Mouse (Mus musculus): ENCODE results near the gene Dnah2. TPM values are rescaled to one million over a fixed set of nuclear protein-coding genes. Genes with fewer than 3 reads are reported as not detected.

Gene Dnah2
- polyA plus RNA-seq, 1 experiment from 2014 or later, result 1.7 TPM

DNA sequence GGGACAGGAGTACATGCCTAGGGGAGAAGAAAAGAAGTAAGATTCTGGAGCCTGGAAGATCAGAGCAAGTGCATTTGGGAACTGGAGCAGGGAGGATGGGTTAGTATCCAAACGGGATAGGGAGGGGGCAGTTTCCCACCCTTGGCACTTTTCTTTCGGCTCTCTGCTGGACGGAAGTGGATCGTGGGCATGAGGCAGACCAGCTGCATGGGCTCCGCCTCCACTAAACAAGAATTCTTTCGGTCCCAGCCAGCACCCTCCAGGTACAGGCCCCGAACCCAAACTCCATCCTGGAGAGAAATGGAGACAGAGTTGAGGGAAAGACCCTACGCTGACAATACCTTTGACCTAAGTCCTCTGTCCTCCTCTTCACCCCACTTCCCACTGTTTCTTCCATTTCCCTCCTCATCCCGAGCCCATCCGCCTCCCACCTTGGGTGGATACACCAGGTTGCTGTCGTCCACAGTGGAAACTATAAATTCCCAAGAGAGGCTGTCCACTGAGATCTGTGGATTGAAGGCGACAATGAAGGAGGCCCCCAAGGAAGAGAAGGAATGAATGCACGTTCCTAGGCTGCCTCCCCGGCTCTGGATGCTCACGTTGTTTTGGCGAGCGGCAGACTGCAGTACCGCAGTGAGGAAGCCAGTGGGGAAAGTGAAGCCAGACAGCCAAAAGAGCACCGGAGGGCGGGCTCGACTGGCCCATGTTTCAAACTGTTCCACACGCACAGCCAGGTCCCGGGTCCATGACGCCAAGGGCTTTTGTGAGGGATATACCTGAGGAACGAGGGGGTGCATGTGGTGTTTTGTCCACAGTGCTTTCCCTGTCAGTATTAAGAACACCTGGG, 127.6 kb downstream of the Dnah2 start:
- H3K27me3 ChIP-seq, result peaks cover 32% of the 10 kb centered on the region
- H3K36me3 ChIP-seq (ENCODE audit: poor library complexity, severe bottlenecking), result no peaks in the 10 kb centered on the region
- ATAC-seq, result no peak
- H3K4me1 ChIP-seq, result peaks cover 48% of the 10 kb centered on the region
- WGBS, result 6% methylated on average over 25 of the region's 25 CpGs
- H3K9ac ChIP-seq, result peak overlapping the region; percentile 9; the same call in 1 of the 2 replicates
- H3K4me2 ChIP-seq, result peak overlapping the region; percentile 99
- no peak overlapping the region for H3K27ac ChIP-seq
- no peaks in the 10 kb centered on the region for H3K9me3 ChIP-seq (replicated peaks)
- H3K4me3 ChIP-seq, result peak overlapping the region; percentile 8; the same call in 1 of the 2 replicates

- no peaks in the 10 kb centered on the region for H3K9me3 ChIP-seq (replicated peaks)
- peak overlapping the region; percentile 99 for H3K4me2 ChIP-seq
- H3K9ac ChIP-seq, result peak overlapping the region; percentile 9; the same call in 1 of the 2 replicates
- whole genome bisulfite sequencing, result 8% methylated on average over 10 of the region's 10 CpGs
- ATAC-seq, result no peak
- peaks cover 32% of the 10 kb centered on the region for H3K27me3 ChIP-seq
- H3K4me3 ChIP-seq, result peak overlapping the region; percentile 79
- no peak overlapping the region for H3K27ac ChIP-seq
- H3K36me3 ChIP-seq (ENCODE audit: poor library complexity, severe bottlenecking), result no peaks in the 10 kb centered on the region
- peaks cover 48% of the 10 kb centered on the region for H3K4me1 ChIP-seq
These were observed 128.3 kb downstream of the Dnah2 start for GRCm38 (mm10) chr11:69420554-69421000.

DNA sequence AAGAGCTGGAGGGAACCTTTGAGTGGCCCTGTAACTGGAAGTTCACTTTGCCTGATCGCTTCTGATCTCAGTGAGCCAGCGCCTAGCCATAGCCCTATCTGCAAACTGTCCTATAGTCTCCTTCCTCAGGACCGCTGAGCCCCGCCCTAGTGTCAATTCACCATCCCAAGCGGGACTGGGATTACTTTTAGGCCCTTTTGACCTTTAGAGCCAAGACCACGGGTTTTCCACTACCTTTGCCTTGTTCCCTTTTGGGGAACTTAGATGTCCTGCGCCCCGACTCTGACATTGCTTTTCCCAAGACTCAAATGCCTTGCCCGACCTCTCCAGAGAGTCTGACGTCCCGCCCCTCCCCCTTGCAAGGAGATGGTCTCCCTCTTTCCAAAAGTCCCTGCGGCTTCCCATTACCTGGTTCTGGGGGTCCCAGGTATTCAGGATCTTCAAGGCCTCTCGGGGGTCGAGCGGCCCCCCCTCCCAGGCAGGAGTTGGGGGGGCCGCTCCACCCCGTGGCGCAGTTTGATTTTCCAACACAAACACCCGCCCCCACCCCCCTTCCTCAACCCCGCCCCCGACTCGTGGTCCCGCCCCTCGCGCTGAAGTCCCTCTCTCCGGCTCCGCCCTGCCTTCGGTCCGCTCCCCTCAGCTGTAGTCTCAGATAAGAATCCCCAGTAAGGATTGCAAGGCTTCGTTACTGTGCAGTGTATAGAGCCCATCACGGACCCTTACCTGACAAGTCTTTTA, 128.9 kb downstream of the Dnah2 start:
- peak overlapping the region; percentile 99; the same call in 1 of the 2 replicates for H3K27ac ChIP-seq
- H3K4me1 ChIP-seq, result peaks cover 51% of the 10 kb centered on the region
- no peak for ATAC-seq
- H3K27me3 ChIP-seq, result peaks cover 32% of the 10 kb centered on the region
- no peaks in the 10 kb centered on the region for H3K36me3 ChIP-seq (ENCODE audit: poor library complexity, severe bottlenecking)
- WGBS, result under 1% methylated on average over 30 of the region's 31 CpGs
- peak overlapping the region; percentile 79 for H3K4me3 ChIP-seq
- H3K9me3 ChIP-seq (replicated peaks), result no peaks in the 10 kb centered on the region
- H3K9ac ChIP-seq, result peak overlapping the region; percentile 9; the same call in 1 of the 2 replicates
- H3K4me2 ChIP-seq, result peak overlapping the region; percentile 99

DNA sequence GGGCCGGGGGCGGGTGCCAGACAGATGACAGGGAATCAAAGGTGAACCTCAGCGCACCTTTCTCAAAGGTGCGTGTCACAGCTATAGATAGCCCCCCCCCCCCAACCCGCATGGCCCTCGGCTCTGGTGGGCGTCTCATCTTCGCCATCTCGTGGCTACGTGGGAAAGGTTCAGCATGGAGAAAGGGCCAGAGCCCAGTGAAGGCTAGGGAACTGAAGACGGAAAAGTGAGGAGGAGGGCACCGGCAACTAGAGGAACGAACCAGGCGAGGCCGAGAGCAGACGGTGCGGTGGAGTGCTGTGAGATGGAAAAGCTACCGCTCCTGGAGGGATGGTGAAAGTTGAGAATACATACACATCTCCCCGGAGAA, 129.5 kb downstream of the Dnah2 start:
- ATAC-seq, result no peak
- Histone ChIP-seq H3K9ac (peak overlapping the region; percentile 9), H3K9me3 (replicated peaks) (no peaks in the 10 kb centered on the region), H3K4me2 (peak overlapping the region; percentile 99), H3K4me1 (peaks cover 56% of the 10 kb centered on the region), H3K4me3 (peak overlapping the region; percentile 79), H3K27ac (peak overlapping the region; percentile 99), H3K27me3 (peaks cover 32% of the 10 kb centered on the region), H3K36me3 (ENCODE audit: poor library complexity, severe bottlenecking) (no peaks in the 10 kb centered on the region)
- 2% methylated on average over 19 of the region's 19 CpGs for WGBS

DNA sequence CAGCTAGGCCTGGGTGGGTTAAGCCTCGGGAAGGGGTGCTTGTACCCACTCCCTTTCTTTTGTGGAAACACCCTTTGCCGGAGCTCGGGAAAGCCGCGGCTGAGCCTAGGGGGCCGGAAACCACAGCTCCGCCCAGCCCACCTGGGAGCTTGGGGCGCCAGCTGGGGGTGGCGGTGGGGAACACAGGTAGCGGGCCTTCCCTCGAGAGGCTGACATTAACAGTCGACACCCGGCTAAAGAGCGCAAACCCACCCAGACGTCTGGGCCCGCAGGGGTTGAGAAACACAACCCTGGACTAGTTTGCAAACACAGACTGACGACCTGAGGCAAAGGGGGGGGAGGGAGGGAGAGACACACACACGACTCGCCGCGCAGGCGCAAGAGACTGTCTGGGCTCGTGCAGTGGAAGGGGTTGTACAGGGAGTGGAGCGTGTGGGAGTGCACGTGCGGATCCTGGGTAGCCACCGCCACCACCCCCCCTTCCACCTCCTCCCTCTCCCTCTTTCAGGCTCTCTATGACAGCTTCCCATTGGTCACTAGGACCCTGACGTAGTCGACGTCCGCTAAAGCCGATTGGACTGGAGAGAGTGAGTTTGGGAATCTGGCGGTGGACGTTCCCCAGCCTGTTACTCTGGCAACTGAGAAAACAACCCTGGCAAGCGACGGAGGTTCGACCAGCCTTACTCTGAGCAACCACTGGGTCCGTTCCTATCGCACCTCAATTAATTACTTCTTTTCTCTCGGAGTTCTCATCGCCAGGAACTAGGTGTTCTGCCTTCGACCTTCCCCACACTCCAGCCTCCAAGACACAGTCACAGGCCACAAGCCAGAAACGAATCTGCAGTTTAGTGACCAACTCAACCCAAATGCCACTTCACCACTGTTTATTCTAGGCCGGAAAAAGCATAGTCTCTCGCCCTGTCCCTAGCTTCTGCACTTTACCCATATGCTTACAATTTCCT, 130.1 kb downstream of the Dnah2 start:
- peaks cover 63% of the 10 kb centered on the region for H3K4me1 ChIP-seq
- H3K36me3 ChIP-seq (ENCODE audit: poor library complexity, severe bottlenecking), result no peaks in the 10 kb centered on the region
- peak; percentile 93 for ATAC-seq
- peak overlapping the region; percentile 79 for H3K4me3 ChIP-seq
- peaks cover 32% of the 10 kb centered on the region for H3K27me3 ChIP-seq
- H3K4me2 ChIP-seq, result peak overlapping the region; percentile 99
- under 1% methylated on average over 45 of the region's 45 CpGs for WGBS
- H3K9me3 ChIP-seq (replicated peaks), result no peaks in the 10 kb centered on the region
- peak overlapping the region; percentile 72 for H3K9ac ChIP-seq
- peak overlapping the region; percentile 99 for H3K27ac ChIP-seq

GRCm38 (mm10) chr11:69417449-69418384, 131.2 kb downstream of the Dnah2 start:
- peak; percentile 37 for ATAC-seq
- peaks cover 27% of the 10 kb centered on the region for H3K27me3 ChIP-seq
- under 1% methylated on average over 39 of the region's 39 CpGs for WGBS
- H3K4me3 ChIP-seq, result peak overlapping the region; percentile 79
- H3K27ac ChIP-seq, result peak overlapping the region; percentile 99
- H3K36me3 ChIP-seq (ENCODE audit: poor library complexity, severe bottlenecking), result peaks cover 7% of the 10 kb centered on the region
- no peaks in the 10 kb centered on the region for H3K9me3 ChIP-seq (replicated peaks)
- peak overlapping the region; percentile 99 for H3K4me2 ChIP-seq
- peak overlapping the region; percentile 72 for H3K9ac ChIP-seq
- H3K4me1 ChIP-seq, result peaks cover 73% of the 10 kb centered on the region

DNA sequence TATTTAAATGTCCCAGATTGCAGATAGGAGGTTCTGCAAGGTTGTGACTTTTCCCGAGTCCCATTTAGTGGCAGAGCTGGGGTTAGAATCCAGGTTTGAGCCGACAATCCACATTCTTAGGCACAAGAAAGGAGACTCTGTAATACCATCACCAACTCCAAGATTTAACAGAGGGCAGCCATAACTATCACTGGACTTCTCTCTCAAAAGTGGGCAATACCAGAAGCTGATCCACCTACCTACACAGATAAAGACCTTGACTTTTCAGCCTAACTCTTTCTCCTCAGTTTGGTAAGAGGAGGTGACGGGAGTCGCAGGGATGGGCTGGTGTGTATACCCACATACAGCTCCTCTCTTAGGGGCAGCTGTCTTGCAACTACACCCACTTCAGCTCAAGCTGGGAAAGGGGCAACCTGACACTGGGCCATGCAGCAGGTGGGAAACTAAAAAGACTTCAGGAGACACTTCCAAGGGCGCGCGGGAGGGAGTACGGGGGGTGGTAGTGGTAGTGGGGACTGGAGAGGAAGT, 131.9 kb downstream of the Dnah2 start:
- Histone ChIP-seq H3K4me1 (peaks cover 81% of the 10 kb centered on the region), H3K9ac (peak overlapping the region; percentile 72), H3K27me3 (peaks cover 20% of the 10 kb centered on the region), H3K4me3 (peak overlapping the region; percentile 79), H3K4me2 (peak overlapping the region; percentile 99), H3K36me3 (ENCODE audit: poor library complexity, severe bottlenecking) (peaks cover 15% of the 10 kb centered on the region), H3K9me3 (replicated peaks) (no peaks in the 10 kb centered on the region), H3K27ac (peak overlapping the region; percentile 99)
- no peak for ATAC-seq
- 2% methylated on average over 8 of the region's 8 CpGs for WGBS

GRCm38 (mm10) chr11:69416509-69416908, 132.4 kb downstream of the Dnah2 start:
- WGBS, result 0% methylated on average over 4 of the region's 4 CpGs
- ATAC-seq, result no peak

DNA sequence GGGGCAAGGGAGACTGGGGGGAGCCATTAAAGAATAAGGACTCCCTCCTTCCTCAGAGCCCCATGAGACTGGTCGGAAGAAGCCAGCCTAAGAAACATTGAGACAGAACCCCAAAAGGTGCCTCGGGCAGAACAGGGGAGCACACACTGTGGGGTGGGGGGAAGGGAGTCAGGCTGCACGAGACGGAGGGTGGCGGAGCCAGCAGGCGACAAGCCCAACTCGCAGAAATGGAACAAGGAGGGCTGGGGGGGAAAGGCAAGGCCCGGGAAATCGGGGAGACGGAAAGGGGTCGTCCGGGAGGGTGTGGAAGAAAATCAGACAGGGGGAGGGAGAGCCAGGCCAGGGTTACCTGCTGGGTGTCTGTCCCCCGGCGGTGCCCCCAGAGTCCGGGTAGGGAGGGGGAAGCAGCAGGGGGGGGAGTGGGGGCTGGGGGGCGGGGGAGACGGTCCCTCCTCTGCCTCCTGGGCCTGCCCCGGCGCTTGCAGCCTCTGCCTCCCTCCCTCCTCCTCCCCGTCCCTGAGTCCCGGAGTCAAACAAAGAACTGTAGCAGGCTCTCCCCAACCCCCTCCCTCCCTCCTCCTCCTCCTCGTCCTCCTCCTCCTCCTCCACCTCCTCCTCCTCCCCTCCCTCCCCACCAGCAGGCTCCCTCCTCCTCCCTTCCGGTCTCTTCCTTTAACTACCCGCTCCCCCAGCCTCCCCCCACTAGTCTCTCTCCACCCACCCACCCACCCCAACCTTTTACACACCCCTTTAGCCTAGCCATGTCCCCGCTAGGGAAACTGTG, 133.1 kb downstream of the Dnah2 start:
- Histone ChIP-seq H3K9ac (peak overlapping the region; percentile 97), H3K4me1 (peaks cover 78% of the 10 kb centered on the region), H3K27ac (peak overlapping the region; percentile 99), H3K36me3 (ENCODE audit: poor library complexity, severe bottlenecking) (peaks cover 17% of the 10 kb centered on the region), H3K4me2 (peak overlapping the region; percentile 99), H3K9me3 (replicated peaks) (no peaks in the 10 kb centered on the region), H3K27me3 (peaks cover 8% of the 10 kb centered on the region), H3K4me3 (peak overlapping the region; percentile 79)
- WGBS, result 1% methylated on average over 17 of the region's 25 CpGs
- ATAC-seq, result no peak

More at GRCm38 (mm10) chr11:69416509-69416908, 132.4 kb downstream of the Dnah2 start:
- H3K9ac ChIP-seq, result peak overlapping the region; percentile 72; the same call in 1 of the 2 replicates
- H3K36me3 ChIP-seq (ENCODE audit: poor library complexity, severe bottlenecking), result peaks cover 17% of the 10 kb centered on the region
- H3K4me3 ChIP-seq, result peak overlapping the region; percentile 79
- peaks cover 83% of the 10 kb centered on the region for H3K4me1 ChIP-seq
- peak overlapping the region; percentile 99 for H3K4me2 ChIP-seq
- peaks cover 15% of the 10 kb centered on the region for H3K27me3 ChIP-seq
- peak overlapping the region; percentile 99 for H3K27ac ChIP-seq
- no peaks in the 10 kb centered on the region for H3K9me3 ChIP-seq (replicated peaks)

GRCm38 (mm10) chr11:69415327-69415667, 133.6 kb downstream of the Dnah2 start:
- H3K27ac ChIP-seq, result peak overlapping the region; percentile 99
- WGBS, result 0% methylated on average over 3 of the region's 3 CpGs
- peaks cover 17% of the 10 kb centered on the region for H3K36me3 ChIP-seq (ENCODE audit: poor library complexity, severe bottlenecking)
- peaks cover 72% of the 10 kb centered on the region for H3K4me1 ChIP-seq
- peak overlapping the region; percentile 99 for H3K4me2 ChIP-seq
- peak; percentile 4; the same call in 1 of the 2 replicates for ATAC-seq
- peak overlapping the region; percentile 97 for H3K9ac ChIP-seq
- H3K9me3 ChIP-seq (replicated peaks), result no peaks in the 10 kb centered on the region
- peak overlapping the region; percentile 79 for H3K4me3 ChIP-seq
- 0 out of 2 replicates have a peak, but pooled peaks cover 3% of the 10 kb centered on the region for H3K27me3 ChIP-seq
